Mouse (Mus musculus) embryo, embryonic 11.5 days (tissue): ENCODE results near the gene St6galnac5.

Experiments used
- DNase-seq: peaks from one replicate; pipeline ENCODE4 v3.0.0-alpha.2; 2012; ENCODE audit warnings: low read depth, low spot score

The St6galnac5 gene

GRCm38 (mm10) chr3:152950914-152951313, 31.1 kb downstream of the St6galnac5 start:
- DNase-seq: no peak

- DNase-seq: no peak
Observed at GRCm38 (mm10) chr3:152950299-152950698, 31.7 kb downstream of the St6galnac5 start.

GRCm38 (mm10) chr3:152949233-152949777, 32.7 kb downstream of the St6galnac5 start:
- DNase-seq: no peak

- DNase-seq: no peak
Observed at GRCm38 (mm10) chr3:152948556-152948955, 33.5 kb downstream of the St6galnac5 start.

- DNase-seq: no peak
Observed at GRCm38 (mm10) chr3:152947031-152947640, 34.9 kb downstream of the St6galnac5 start.

GRCm38 (mm10) chr3:152944766-152945165, 37.3 kb downstream of the St6galnac5 start:
- DNase-seq: no peak

- DNase-seq: no peak
Observed at GRCm38 (mm10) chr3:152942985-152943384, 39.1 kb downstream of the St6galnac5 start.

GRCm38 (mm10) chr3:152941671-152942070, 40.4 kb downstream of the St6galnac5 start:
- no peak for DNase-seq

- DNase-seq: no peak
Observed at GRCm38 (mm10) chr3:152936313-152936712, 45.7 kb downstream of the St6galnac5 start.

GRCm38 (mm10) chr3:152933737-152934136, 48.3 kb downstream of the St6galnac5 start:
- DNase-seq: no peak

GRCm38 (mm10) chr3:152932544-152932943, 49.5 kb downstream of the St6galnac5 start:
- DNase-seq: no peak

GRCm38 (mm10) chr3:152932096-152932495, 50.0 kb downstream of the St6galnac5 start:
- no peak for DNase-seq

- DNase-seq: no peak
Observed at GRCm38 (mm10) chr3:152931354-152931753, 50.7 kb downstream of the St6galnac5 start.

- no peak for DNase-seq
Observed at GRCm38 (mm10) chr3:152929788-152930281, 52.2 kb downstream of the St6galnac5 start.

- DNase-seq: no peak
Observed at GRCm38 (mm10) chr3:152929256-152929787, 52.7 kb downstream of the St6galnac5 start.

GRCm38 (mm10) chr3:152928287-152928975, 53.6 kb downstream of the St6galnac5 start:
- DNase-seq: no peak

- DNase-seq: no peak
Observed at GRCm38 (mm10) chr3:152926166-152926565, 55.9 kb downstream of the St6galnac5 start.

GRCm38 (mm10) chr3:152925364-152925763, 56.7 kb downstream of the St6galnac5 start:
- DNase-seq: no peak

- DNase-seq: no peak
Observed at GRCm38 (mm10) chr3:152923530-152923929, 58.5 kb downstream of the St6galnac5 start.

GRCm38 (mm10) chr3:152920365-152920764, 61.7 kb downstream of the St6galnac5 start:
- DNase-seq: no peak

- no peak for DNase-seq
Observed at GRCm38 (mm10) chr3:152919101-152919500, 62.9 kb downstream of the St6galnac5 start.

- DNase-seq: no peak
Observed at GRCm38 (mm10) chr3:152917579-152917978, 64.5 kb downstream of the St6galnac5 start.

- no peak for DNase-seq
Observed at GRCm38 (mm10) chr3:152914376-152914775, 67.7 kb downstream of the St6galnac5 start.
